Mouse (Mus musculus) adipose tissue, adult 10 weeks (tissue): ENCODE results near the gene Zfp820. TPM values are rescaled to one million over a fixed set of nuclear protein-coding genes. Genes with fewer than 3 reads are reported as not detected.

ENCODE experiments used
- polyA plus RNA-seq: library from polyadenylated mRNA; stranded (reverse); fragments of 350-450 nt; fragmentation: Illumina TruSeq; extraction: RNeasy Lipid Tissue Mini Kit (QIAGEN cat#74804); gene quantifications from one replicate; pipeline ENCODE4 v1.2.3, GENCODE M21; 2014; ENCODE audit warnings: low read depth, low replicate concordance

Zfp820 gene
- polyA plus RNA-seq, result 2.1 TPM

DNA sequence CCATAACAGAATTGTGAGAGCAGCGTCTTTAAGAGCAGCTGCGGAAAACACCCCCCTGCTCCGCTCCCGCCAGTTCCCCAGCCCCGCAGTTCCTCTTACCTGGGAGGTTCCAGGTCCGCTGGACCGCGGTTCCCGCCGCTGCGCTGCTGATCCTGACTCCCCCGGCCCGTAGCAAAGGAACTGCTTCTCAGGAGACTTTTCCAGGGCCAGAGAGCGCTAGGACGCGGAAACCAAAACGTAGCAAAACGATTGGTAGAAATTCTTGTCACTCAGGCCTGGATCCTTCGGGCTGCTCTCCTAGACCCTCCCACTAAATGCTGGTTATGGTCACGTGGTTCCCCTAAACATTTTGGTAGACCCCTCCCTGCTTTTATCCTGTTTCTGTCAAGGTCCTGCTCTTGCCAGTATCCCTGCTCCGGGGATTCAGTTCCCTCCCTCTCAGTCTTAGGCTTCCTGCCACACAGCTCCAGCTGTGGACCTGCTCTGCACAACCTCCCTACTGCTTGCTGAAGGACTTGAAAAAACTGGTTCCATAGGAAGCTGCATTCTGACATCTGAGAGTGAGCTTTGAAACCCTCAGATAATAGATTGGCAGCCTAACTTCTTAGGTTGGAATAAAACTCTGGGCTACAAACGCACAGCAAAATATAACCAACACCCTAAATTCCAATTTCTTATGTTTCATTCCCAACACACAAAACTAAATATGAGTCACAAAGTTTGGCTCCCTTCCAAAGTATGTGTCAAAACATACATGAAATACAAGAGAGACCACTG is at the start of gene Zfp820:
Gene Zfp820 (minus strand): TSS at position 228 of the 777 bp plus-strand sequence.

Other genes starting within 250 kb of the Zfp820 start
- gene Zfp983, start 195.1 kb downstream of the Zfp820 start, polyA plus RNA-seq, result 7.1 TPM
- 5.4 TPM for gene Gm10226, start 153.9 kb downstream of the Zfp820 start, polyA plus RNA-seq
- 9.4 TPM for gene Zfp760, start 138.0 kb downstream of the Zfp820 start, polyA plus RNA-seq
- gene Zfp229, start 115.0 kb downstream of the Zfp820 start, polyA plus RNA-seq, result 4.8 TPM
- 6.0 TPM for gene Zfp995, start 64.2 kb upstream of the Zfp820 start, polyA plus RNA-seq
- 9.6 TPM for gene Zfp942, start 116.7 kb upstream of the Zfp820 start, polyA plus RNA-seq
- gene Zfp943, start 116.8 kb upstream of the Zfp820 start, polyA plus RNA-seq, result 17.8 TPM